Comparison of ENCODE assay signal across 8 mouse cellular contexts in genomic region chr13:23368583-23369420, GRCm38 (mm10). TPM values are rescaled to one million over a fixed set of nuclear protein-coding genes. Genes with fewer than 3 reads are reported as not detected.
A peak's percentile ranks its signal among the peaks of the same experiment; 100 is the strongest.
DNase-seq lines count a peak whose midpoint lies in the region; ATAC-seq and TF ChIP-seq lines count a peak whose summit lies in the region.

Gene Zfp322a (minus strand): TSS chr13:23369208.

- no peaks in the 10 kb centered on the region for H3K27me3 ChIP-seq in ES-Bruce4 (ENCODE audit: control insufficient read depth, insufficient read depth, low read length, poor library complexity, severe bottlenecking)
- H3K27me3 ChIP-seq in forebrain, embryonic 13.5 days = no peaks in the 10 kb centered on the region
- H3K27me3 ChIP-seq in liver, postnatal 0 days (ENCODE audit: insufficient read depth, low read length) = no peaks in the 10 kb centered on the region
- no peaks in the 10 kb centered on the region for H3K27me3 ChIP-seq in neural tube, embryonic 14.5 days (ENCODE audit: control insufficient read depth, insufficient read depth, low read length)

- peak within 1 kb of the TSS; percentile 63 for H3K4me2 ChIP-seq in forebrain, embryonic 13.5 days
- peak within 1 kb of the TSS; percentile 83 for H3K4me2 ChIP-seq in liver, postnatal 0 days (ENCODE audit: low read depth, low read length)
- H3K4me2 ChIP-seq in neural tube, embryonic 14.5 days (ENCODE audit: low read depth, low read length) = peak within 1 kb of the TSS; percentile 77

- intact Hi-C loops in heart, postnatal 10 days (cut with DNase I) = loop anchor here (5.0 to 10.0 kb wide), 2 partner anchors 148 to 226 kb away; no protein-coding TSS in a partner anchor

- peak within 1 kb of the TSS; percentile 64 for H3K9ac ChIP-seq in ES-Bruce4 (ENCODE audit: low read depth, poor library complexity, severe bottlenecking)
- peak within 1 kb of the TSS; percentile 88 for H3K9ac ChIP-seq in forebrain, embryonic 13.5 days
- H3K9ac ChIP-seq in liver, postnatal 0 days (replicated peaks) = peak within 1 kb of the TSS; percentile 82
- peak within 1 kb of the TSS; percentile 66 for H3K9ac ChIP-seq in neural tube, embryonic 14.5 days (replicated peaks; ENCODE audit: low read depth, low read length)

- no peak for TF ChIP-seq EP300 in ES-Bruce4 (IDR thresholded peaks at IDR 0.05; ENCODE audit: insufficient read depth, low read depth, low read length)
- TF ChIP-seq EP300 in liver, postnatal 0 days (IDR thresholded peaks at IDR 0.05; ENCODE audit: low read depth) = no peak

- peak; percentile 98 for DNase-seq in heart, postnatal 10 days
- peak; percentile 82 for DNase-seq in large intestine, adult 2 months (ENCODE audit: low read depth, low spot score)
- DNase-seq in liver, postnatal 0 days = peak; percentile 97
- DNase-seq in testis, postnatal 10 days (ENCODE audit: low spot score) = peak; percentile 96

- TF ChIP-seq CTCF in ES-Bruce4 (IDR thresholded peaks at IDR 0.05; ENCODE audit: low read depth, low read length) = no peak
- no peak for TF ChIP-seq CTCF in liver, postnatal 0 days (IDR thresholded peaks at IDR 0.05; ENCODE audit: low read depth)

- ATAC-seq in cerebellum, adult (ENCODE audit: insufficient number of reproducible peaks, low FRiP score, low TSS enrichment) = peak; percentile 99
- ATAC-seq in forebrain, embryonic 13.5 days = peak; percentile 100
- peak; percentile 100 for ATAC-seq in liver, postnatal 0 days
- ATAC-seq in neural tube, embryonic 14.5 days (ENCODE audit: low read depth) = peak; percentile 100

- peak within 1 kb of the TSS; percentile 52 for H3K27ac ChIP-seq in ES-Bruce4 (ENCODE audit: insufficient read depth, low read length)
- H3K27ac ChIP-seq in forebrain, embryonic 13.5 days = peak within 1 kb of the TSS; percentile 95
- H3K27ac ChIP-seq in liver, postnatal 0 days (ENCODE audit: low read depth) = peak within 1 kb of the TSS; percentile 80
- H3K27ac ChIP-seq in neural tube, embryonic 14.5 days (ENCODE audit: low read depth, low read length) = peak within 1 kb of the TSS; percentile 83

- no peaks in the 10 kb centered on the region for H3K4me1 ChIP-seq in ES-Bruce4 (ENCODE audit: control insufficient read depth, insufficient read depth, low read length)
- peaks cover 32% of the 10 kb centered on the region for H3K4me1 ChIP-seq in forebrain, embryonic 13.5 days
- peaks cover 19% of the 10 kb centered on the region for H3K4me1 ChIP-seq in liver, postnatal 0 days (ENCODE audit: insufficient read depth)
- H3K4me1 ChIP-seq in neural tube, embryonic 14.5 days (ENCODE audit: control insufficient read depth, insufficient read depth, low read length) = peaks cover 24% of the 10 kb centered on the region

- peak; percentile 81 for TF ChIP-seq POLR2A in ES-Bruce4 (IDR thresholded peaks at IDR 0.05; ENCODE audit: insufficient read depth, low read length)

- peak within 1 kb of the TSS; percentile 83 for H3K4me3 ChIP-seq in ES-Bruce4 (ENCODE audit: low read depth, low read length)
- H3K4me3 ChIP-seq in forebrain, embryonic 13.5 days = peak within 1 kb of the TSS; percentile 79
- H3K4me3 ChIP-seq in liver, postnatal 0 days (ENCODE audit: low read depth, low read length) = peak within 1 kb of the TSS; percentile 80
- peak within 1 kb of the TSS; percentile 57 for H3K4me3 ChIP-seq in neural tube, embryonic 14.5 days (ENCODE audit: low read depth, low read length)

- under 1% methylated on average over 55 of the region's 55 CpGs for whole genome bisulfite sequencing in forebrain, embryonic 13.5 days
- WGBS in large intestine, adult 2 months = under 1% methylated on average over 55 of the region's 55 CpGs
- WGBS in liver, postnatal 0 days (ENCODE audit: insufficient replicate concordance) = under 1% methylated on average over 55 of the region's 55 CpGs
- under 1% methylated on average over 55 of the region's 55 CpGs for WGBS in neural tube, embryonic 14.5 days

- no peaks in the 10 kb centered on the region for H3K9me3 ChIP-seq in ES-Bruce4 (replicated peaks; ENCODE audit: control insufficient read depth, insufficient read depth, low read length, poor library complexity, severe bottlenecking)
- H3K9me3 ChIP-seq in forebrain, embryonic 13.5 days (replicated peaks) = no peaks in the 10 kb centered on the region
- H3K9me3 ChIP-seq in liver, postnatal 0 days (ENCODE audit: low read length) = no peaks in the 10 kb centered on the region
- no peaks in the 10 kb centered on the region for H3K9me3 ChIP-seq in neural tube, embryonic 14.5 days (ENCODE audit: control insufficient read depth, low read length)

- peaks cover 6% of the 10 kb centered on the region; the same call in 1 of the 2 replicates for H3K36me3 ChIP-seq in ES-Bruce4 (ENCODE audit: control insufficient read depth, insufficient read depth, low read length, poor library complexity, severe bottlenecking)
- peaks cover 8% of the 10 kb centered on the region; the same call in 1 of the 2 replicates for H3K36me3 ChIP-seq in forebrain, embryonic 13.5 days (ENCODE audit: poor library complexity, severe bottlenecking)
- peaks cover 10% of the 10 kb centered on the region; the same call in 1 of the 2 replicates for H3K36me3 ChIP-seq in liver, postnatal 0 days (replicated peaks; ENCODE audit: insufficient read depth, low read length)
- H3K36me3 ChIP-seq in neural tube, embryonic 14.5 days (ENCODE audit: control insufficient read depth, insufficient read depth, low read length) = no peaks in the 10 kb centered on the region

RNA-seq across cellular contexts. Expression of gene Zfp322a, which starts in this region (rescaled TPM):
- polyA plus RNA-seq in ES-Bruce4 (2011; ENCODE audit: insufficient read depth, insufficient read length, low read depth, missing spikeins) = 47.3 and 52.8 TPM in 2 replicates
- polyA plus RNA-seq in forebrain, embryonic 13.5 days (2015; fragmentation: Nextera tagmentation; extraction: Ambion mirVana) = 61.4 and 61.8 TPM in 2 replicates
- 10 to 100 TPM; 18.9 to 21.7 TPM for total RNA-seq in heart, postnatal 10 days (2021)
- polyA plus RNA-seq in large intestine, adult 2 months (2012; rRNA removed) = 1.1 and 1.7 TPM in 2 replicates
- polyA plus RNA-seq in liver, postnatal 0 days (2015; fragmentation: Nextera tagmentation; extraction: Ambion mirVana) = 7.4 and 9.5 TPM in 2 replicates
- polyA plus RNA-seq in neural tube, embryonic 14.5 days (2014; fragmentation: Nextera tagmentation; extraction: Ambion mirVana) = 51.9 and 59.8 TPM in 2 replicates

Comparison
In these comparisons a context has a peak if more than half of its experiments do, and no peak if none do; other contexts are left out.
1. Peak in every context shown above with its lines: DNase-seq, ATAC-seq, H3K4me3 ChIP-seq and H3K27ac ChIP-seq.